Mouse (Mus musculus) heart, postnatal 0 days (tissue): ENCODE measurements around the gene Zfp316. TPM values are rescaled to one million over a fixed set of nuclear protein-coding genes. Genes with fewer than 3 reads are reported as not detected.

Experiments used
- ATAC-seq: fragments of 200-750 bp; cut with Nextera tagmentation; 2 replicates; pipeline ENCODE4 v1.8.0; 2017; ENCODE audit warnings: low read depth, moderate number of reproducible peaks, moderate library complexity; ENCODE audit not compliant: insufficient read depth
- DNase-seq: peaks from one replicate; pipeline ENCODE4 v3.0.0-alpha.2; 2016; ENCODE audit warnings: low spot score
- H3K27ac ChIP-seq: fragments of 300-500 bp; sonication (generic); 2 replicates; pipeline ENCODE4 v1.5.1; 2014; ENCODE audit warnings: low read depth, mild to moderate bottlenecking
- H3K27me3 ChIP-seq: fragments of 300-500 bp; sonication (generic); 2 replicates; pipeline ENCODE4 v1.6.1; 2014; ENCODE audit warnings: low read length, mixed read lengths; ENCODE audit not compliant: control insufficient read depth, insufficient read depth
- H3K36me3 ChIP-seq: fragments of 300-500 bp; sonication (generic); replicated peaks from 2 replicates; pipeline ENCODE4 v1.6.1; 2014; ENCODE audit warnings: low read length, mixed read lengths; ENCODE audit not compliant: control insufficient read depth, insufficient read depth
- H3K4me1 ChIP-seq: fragments of 300-500 bp; sonication (generic); 2 replicates; pipeline ENCODE4 v1.6.1; 2014; ENCODE audit warnings: antibody characterized with exemption; ENCODE audit not compliant: control insufficient read depth, insufficient read depth
- H3K4me2 ChIP-seq: fragments of 300-500 bp; sonication (generic); 2 replicates; pipeline ENCODE4 v1.6.1; 2014; ENCODE audit warnings: low read depth, mild to moderate bottlenecking, low read length, moderate library complexity
- H3K4me3 ChIP-seq: fragments of 300-500 bp; sonication (generic); 2 replicates; pipeline ENCODE4 v1.5.1; 2014; ENCODE audit warnings: low read depth, low read length
- H3K9ac ChIP-seq: fragments of 300-500 bp; sonication (generic); replicated peaks from 2 replicates; pipeline ENCODE4 v1.6.1; 2014; ENCODE audit warnings: low read depth, low read length, mixed read lengths
- H3K9me3 ChIP-seq: fragments of 300-500 bp; sonication (generic); replicated peaks from 2 replicates; pipeline ENCODE4 v1.6.1; 2016; ENCODE audit warnings: low read length; ENCODE audit not compliant: control insufficient read depth
- CTCF ChIP-seq: IDR thresholded peaks from 2 replicates; pipeline ENCODE4 v1.5.1; 2016; ENCODE audit warnings: antibody characterized with exemption, control low read depth, low read depth
- EP300 ChIP-seq: IDR thresholded peaks from 2 replicates; pipeline ENCODE4 v1.6.1; 2016; ENCODE audit warnings: antibody characterized with exemption, low read depth
- WGBS: fragments of 180-500 bp; shearing (Covaris S2); extraction: QIAGEN DNeasy Blood & Tissue Kit; methylation state at CpG from one replicate; pipeline ENCODE4 v1.1.7; 2014; 5-methylcytosine and 5-hydroxymethylcytosine counted together
- polyA plus RNA-seq: library from polyadenylated mRNA; unstranded; fragments of >200 nt; fragmentation: Nextera tagmentation; extraction: Ambion mirVana; gene quantifications from 2 replicates; pipeline ENCODE4 v1.2.1, GENCODE M21; 2015
- total RNA-seq: library from RNA; depleted of rRNA; stranded (reverse); fragments of >200 nt; gene quantifications from 2 replicates; pipeline ENCODE4 v1.2.3, GENCODE M21; 2014; ENCODE audit warnings: low replicate concordance

Zfp316 gene
- total and polyA plus RNA-seq, 2 experiments from 2014 or later, result 1.2 to 7.0 TPM

GRCm38 (mm10) chr5:143252039-143252438, 17.8 kb downstream of the Zfp316 start:
- Histone ChIP-seq H3K27me3 (peaks cover 56% of the 10 kb centered on the region), H3K4me3 (no peak overlapping the region), H3K9me3 (no peaks in the 10 kb centered on the region), H3K9ac (no peak overlapping the region), H3K36me3 (peaks cover 43% of the 10 kb centered on the region), H3K4me1 (0 out of 2 replicates have a peak, but pooled peaks cover 8% of the 10 kb centered on the region), H3K27ac (no peak overlapping the region), H3K4me2 (no peak overlapping the region)
- 66% methylated on average over 6 of the region's 6 CpGs for WGBS
- DNase-seq (no peak), ATAC-seq (no peak)
- TF ChIP-seq EP300 (no peak), CTCF (no peak)

- TF ChIP-seq EP300 (no peak), CTCF (no peak)
- H3K36me3 ChIP-seq, result peaks cover 95% of the 10 kb centered on the region
- 97% methylated on average over 26 of the region's 26 CpGs for WGBS
Observed at GRCm38 (mm10) chr5:143244926-143245325, 24.9 kb downstream of the Zfp316 start.

GRCm38 (mm10) chr5:143236036-143236435, 33.8 kb downstream of the Zfp316 start:
- peaks cover 40% of the 10 kb centered on the region for H3K36me3 ChIP-seq
- H3K9me3 ChIP-seq, result no peaks in the 10 kb centered on the region
- no peak overlapping the region; the same call in 1 of the 2 replicates for H3K27ac ChIP-seq
- H3K4me1 ChIP-seq, result peaks cover 8% of the 10 kb centered on the region
- ATAC-seq (no peak), DNase-seq (no peak)
- H3K4me2 ChIP-seq, result peak overlapping the region; percentile 91
- H3K27me3 ChIP-seq, result no peaks in the 10 kb centered on the region
- peak overlapping the region; percentile 95 for H3K4me3 ChIP-seq
- peak overlapping the region; percentile 86; the same call in 1 of the 2 replicates for H3K9ac ChIP-seq
- TF ChIP-seq CTCF (no peak), EP300 (no peak)
- WGBS, result 40% methylated on average over 9 of the region's 9 CpGs

More at GRCm38 (mm10) chr5:143244926-143245325, 24.9 kb downstream of the Zfp316 start:
- Histone ChIP-seq H3K27me3 (no peaks in the 10 kb centered on the region), H3K9me3 (no peaks in the 10 kb centered on the region), H3K4me3 (no peak overlapping the region), H3K9ac (no peak overlapping the region), H3K4me1 (no peaks in the 10 kb centered on the region), H3K27ac (no peak overlapping the region), H3K4me2 (no peak overlapping the region)
- DNase-seq, result no peak
- ATAC-seq, result no peak

GRCm38 (mm10) chr5:143235028-143235693, 34.7 kb downstream of the Zfp316 start, which contains the start of gene Zfp12:
TSS of gene Zfp12 (plus strand) at chr5:143235163.
- Histone ChIP-seq H3K4me2 (peak within 1 kb of the TSS; percentile 91), H3K4me1 (peaks cover 8% of the 10 kb centered on the region), H3K9ac (peak within 1 kb of the TSS; percentile 86), H3K9me3 (no peaks in the 10 kb centered on the region), H3K36me3 (peaks cover 31% of the 10 kb centered on the region), H3K27me3 (no peaks in the 10 kb centered on the region), H3K4me3 (peak within 1 kb of the TSS; percentile 95), H3K27ac (peak within 1 kb of the TSS; percentile 92)
- DNase-seq, result peak; percentile 95
- peak; percentile 99 for ATAC-seq
- TF ChIP-seq EP300, result no peak
- peak; percentile 22 for TF ChIP-seq CTCF
- under 1% methylated on average over 57 of the region's 58 CpGs for WGBS

- Histone ChIP-seq H3K4me2 (no peak within 1 kb of the TSS), H3K27me3 (no peaks in the 10 kb centered on the region), H3K4me3 (no peak within 1 kb of the TSS), H3K9me3 (peaks cover 5% of the 10 kb centered on the region; the same call in 1 of the 2 replicates), H3K4me1 (no peaks in the 10 kb centered on the region), H3K9ac (no peak within 1 kb of the TSS), H3K36me3 (no peaks in the 10 kb centered on the region), H3K27ac (no peak within 1 kb of the TSS)
- WGBS, result 74% methylated on average over 3 of the region's 3 CpGs
- no peak for TF ChIP-seq EP300
- TF ChIP-seq CTCF, result no peak
- ATAC-seq (no peak), DNase-seq (no peak)
Observed at GRCm38 (mm10) chr5:143226790-143227189, 43.0 kb downstream of the Zfp316 start, which contains the start of gene Spdye4a. TSS of gene Spdye4a (minus strand) at chr5:143226890.

- H3K9ac ChIP-seq, result no peak overlapping the region
- DNase-seq (no peak), ATAC-seq (no peak)
- 56% methylated on average over 1 of the region's 1 CpGs for WGBS
- no peaks in the 10 kb centered on the region for H3K9me3 ChIP-seq
- H3K27ac ChIP-seq, result no peak overlapping the region
- H3K36me3 ChIP-seq, result no peaks in the 10 kb centered on the region
- H3K4me2 ChIP-seq, result no peak overlapping the region
- H3K4me1 ChIP-seq, result no peaks in the 10 kb centered on the region
- H3K27me3 ChIP-seq, result no peaks in the 10 kb centered on the region
- TF ChIP-seq CTCF, result no peak
- no peak for TF ChIP-seq EP300
- no peak overlapping the region for H3K4me3 ChIP-seq
Observed at GRCm38 (mm10) chr5:143222287-143222686, 47.5 kb downstream of the Zfp316 start.
